Mouse (Mus musculus) lung, embryonic 15.5 days (tissue): ENCODE results near the gene Tmem131l. TPM values are rescaled to one million over a fixed set of nuclear protein-coding genes. Genes with fewer than 3 reads are reported as not detected.
A peak's percentile ranks its signal among the peaks of the same experiment; 100 is the strongest.

Experiments
- ATAC-seq: fragments of 200-750 bp; cut with Nextera tagmentation; 2 replicates; pipeline ENCODE4 v1.8.0; 2017; ENCODE audit warnings: moderate number of reproducible peaks, borderline replicate concordance; ENCODE audit not compliant: low FRiP score, low TSS enrichment; ENCODE audit errors: extremely low read depth
- H3K27ac ChIP-seq: fragments of 300-500 bp; sonication (generic); 2 replicates; pipeline ENCODE4 v1.5.1; 2015; ENCODE audit warnings: moderate library complexity, mild to moderate bottlenecking, inconsistent platforms
- H3K27me3 ChIP-seq: fragments of 300-500 bp; sonication (generic); 2 replicates; pipeline ENCODE4 v1.6.1; 2015; ENCODE audit warnings: inconsistent platforms
- H3K36me3 ChIP-seq: fragments of 300-500 bp; sonication (generic); 2 replicates; pipeline ENCODE4 v1.6.1; 2015; ENCODE audit warnings: inconsistent platforms
- H3K4me1 ChIP-seq: fragments of 300-500 bp; sonication (generic); 2 replicates; pipeline ENCODE4 v1.6.1; 2015; ENCODE audit warnings: inconsistent platforms
- H3K4me2 ChIP-seq: fragments of 300-500 bp; sonication (generic); 2 replicates; pipeline ENCODE4 v1.6.1; 2015; ENCODE audit warnings: inconsistent platforms, mild to moderate bottlenecking, moderate library complexity
- H3K4me3 ChIP-seq: fragments of 300-500 bp; sonication (generic); 2 replicates; pipeline ENCODE4 v1.5.1; 2015; ENCODE audit warnings: mild to moderate bottlenecking, inconsistent platforms
- H3K9ac ChIP-seq: fragments of 300-500 bp; sonication (generic); 2 replicates; pipeline ENCODE4 v1.6.1; 2015; ENCODE audit warnings: inconsistent platforms
- H3K9me3 ChIP-seq: fragments of 300-500 bp; sonication (generic); 2 replicates; pipeline ENCODE4 v1.6.1; 2016; ENCODE audit warnings: inconsistent platforms
- WGBS: fragments of 180-500 bp; shearing (Covaris S2); methylation state at CpG from one replicate; pipeline ENCODE4 v1.1.7; 2015; 5-methylcytosine and 5-hydroxymethylcytosine counted together
- polyA plus RNA-seq: library from polyadenylated mRNA; unstranded; fragments of >200 nt; fragmentation: Nextera tagmentation; extraction: Ambion mirVana; gene quantifications from 2 replicates; pipeline ENCODE4 v1.2.1, GENCODE M21; 2015

The Tmem131l gene
- polyA plus RNA-seq, 1 experiment from 2014 or later: 55.9 TPM

- H3K9ac ChIP-seq: no peak overlapping the region
- H3K4me1 ChIP-seq: peaks cover 7% of the 10 kb centered on the region
- H3K9me3 ChIP-seq: no peaks in the 10 kb centered on the region
- H3K27ac ChIP-seq: no peak overlapping the region
- no peaks in the 10 kb centered on the region for H3K27me3 ChIP-seq
- no peak overlapping the region for H3K4me2 ChIP-seq
- no peak for ATAC-seq
- H3K36me3 ChIP-seq: no peaks in the 10 kb centered on the region
- no peak overlapping the region for H3K4me3 ChIP-seq
- WGBS: 69% methylated on average over 9 of the region's 9 CpGs
These were observed 175.9 kb downstream of the Tmem131l start for GRCm38 (mm10) chr3:83864064-83864548.

- H3K36me3 ChIP-seq: no peaks in the 10 kb centered on the region
- H3K27ac ChIP-seq: 0 out of 2 replicates have a peak overlapping the region, but pooled peaks have one; percentile 16
- H3K4me2 ChIP-seq: no peak overlapping the region
- WGBS: 4% methylated on average over 1 of the region's 1 CpGs
- no peak overlapping the region for H3K9ac ChIP-seq
- no peaks in the 10 kb centered on the region for H3K27me3 ChIP-seq
- peaks cover 7% of the 10 kb centered on the region for H3K4me1 ChIP-seq
- no peak overlapping the region for H3K4me3 ChIP-seq
- H3K9me3 ChIP-seq: no peaks in the 10 kb centered on the region
- peak; percentile 80; the same call in 1 of the 2 replicates for ATAC-seq
These were observed 177.0 kb downstream of the Tmem131l start for GRCm38 (mm10) chr3:83862956-83863355.

- Histone ChIP-seq H3K27ac (no peak overlapping the region), H3K4me1 (peaks cover 7% of the 10 kb centered on the region), H3K36me3 (no peaks in the 10 kb centered on the region), H3K4me2 (no peak overlapping the region), H3K4me3 (no peak overlapping the region), H3K9ac (no peak overlapping the region), H3K9me3 (no peaks in the 10 kb centered on the region), H3K27me3 (no peaks in the 10 kb centered on the region)
- no peak for ATAC-seq
- 81% methylated on average over 7 of the region's 7 CpGs for WGBS
These were observed 180.4 kb downstream of the Tmem131l start for GRCm38 (mm10) chr3:83859595-83859994.

GRCm38 (mm10) chr3:83859071-83859470 is 180.9 kb downstream of the Tmem131l start:
- Histone ChIP-seq H3K4me3 (no peak overlapping the region), H3K4me1 (peaks cover 7% of the 10 kb centered on the region), H3K4me2 (no peak overlapping the region), H3K27me3 (no peaks in the 10 kb centered on the region), H3K9ac (no peak overlapping the region), H3K9me3 (no peaks in the 10 kb centered on the region), H3K27ac (no peak overlapping the region), H3K36me3 (no peaks in the 10 kb centered on the region)
- no peak for ATAC-seq
- 77% methylated on average over 3 of the region's 3 CpGs for WGBS

GRCm38 (mm10) chr3:83857621-83858020 is 182.4 kb downstream of the Tmem131l start:
- Histone ChIP-seq H3K9me3 (no peaks in the 10 kb centered on the region), H3K4me2 (no peak overlapping the region), H3K27ac (no peak overlapping the region), H3K4me1 (peaks cover under 1% of the 10 kb centered on the region; the same call in 1 of the 2 replicates), H3K4me3 (no peak overlapping the region), H3K27me3 (no peaks in the 10 kb centered on the region), H3K9ac (no peak overlapping the region), H3K36me3 (no peaks in the 10 kb centered on the region)
- no peak for ATAC-seq
- WGBS: 88% methylated on average over 13 of the region's 13 CpGs

- Histone ChIP-seq H3K9ac (no peak overlapping the region), H3K4me1 (no peaks in the 10 kb centered on the region), H3K36me3 (no peaks in the 10 kb centered on the region), H3K27me3 (no peaks in the 10 kb centered on the region), H3K4me3 (no peak overlapping the region), H3K4me2 (no peak overlapping the region), H3K9me3 (no peaks in the 10 kb centered on the region), H3K27ac (no peak overlapping the region)
- WGBS: 88% methylated on average over 5 of the region's 5 CpGs
- ATAC-seq: no peak
These were observed 184.3 kb downstream of the Tmem131l start for GRCm38 (mm10) chr3:83855643-83856042.

- 65% methylated on average over 2 of the region's 2 CpGs for WGBS
- no peak overlapping the region for H3K4me2 ChIP-seq
- no peak for ATAC-seq
- H3K4me3 ChIP-seq: no peak overlapping the region
- H3K27me3 ChIP-seq: no peaks in the 10 kb centered on the region
- H3K4me1 ChIP-seq: no peaks in the 10 kb centered on the region
- no peak overlapping the region for H3K27ac ChIP-seq
- H3K9ac ChIP-seq: no peak overlapping the region
- no peaks in the 10 kb centered on the region for H3K9me3 ChIP-seq
- H3K36me3 ChIP-seq: no peaks in the 10 kb centered on the region
These were observed 190.6 kb downstream of the Tmem131l start for GRCm38 (mm10) chr3:83849341-83849740.

Other genes starting within 250 kb of the Tmem131l start
- 3.5 and 3.9 TPM in 2 replicates for gene Tlr2, start 198.4 kb downstream of the Tmem131l start, polyA plus RNA-seq
- 13.0 and 13.7 TPM in 2 replicates for gene Mnd1, start 115.6 kb upstream of the Tmem131l start, polyA plus RNA-seq
- gene Gm6525, start 133.9 kb upstream of the Tmem131l start, polyA plus RNA-seq: 0.52 and 0.67 TPM in 2 replicates